Mouse (Mus musculus) intestine, embryonic 14.5 days (tissue): ENCODE results near the gene Gm10135. TPM values are rescaled to one million over a fixed set of nuclear protein-coding genes. Genes with fewer than 3 reads are reported as not detected.
"Not testable (repeated sequence)": the region's sequence is repeated elsewhere in the genome, so short reads cannot be mapped to it uniquely, and the experiment has no call there.

ENCODE experiments used
- ATAC-seq: fragments of 200-750 bp; cut with Nextera tagmentation; replicated peaks from 2 replicates; pipeline ENCODE4 v1.8.0; 2017; ENCODE audit warnings: low read depth, moderate number of reproducible peaks, moderate TSS enrichment, moderate library complexity; ENCODE audit not compliant: low FRiP score, low TSS enrichment
- DNase-seq: peaks from one replicate; pipeline ENCODE4 v3.0.0-alpha.2; 2018; ENCODE audit warnings: low spot score
- H3K27ac ChIP-seq: fragments of 300-500 bp; sonication (generic); 2 replicates; pipeline ENCODE4 v1.5.1; 2014; ENCODE audit warnings: low read depth, mild to moderate bottlenecking, control low read depth
- H3K27me3 ChIP-seq: fragments of 300-500 bp; sonication (generic); replicated peaks from 2 replicates; pipeline ENCODE4 v1.6.1; 2014; ENCODE audit warnings: low read length, control low read depth; ENCODE audit not compliant: control insufficient read depth, insufficient read depth
- H3K36me3 ChIP-seq: fragments of 300-500 bp; sonication (generic); 2 replicates; pipeline ENCODE4 v1.6.1; 2014; ENCODE audit warnings: low read length, control low read depth; ENCODE audit not compliant: control insufficient read depth, insufficient read depth
- H3K4me1 ChIP-seq: fragments of 300-500 bp; sonication (generic); replicated peaks from 2 replicates; pipeline ENCODE4 v1.6.1; 2014; ENCODE audit warnings: low read length, control low read depth, mixed read lengths; ENCODE audit not compliant: control insufficient read depth, insufficient read depth
- H3K4me2 ChIP-seq: fragments of 300-500 bp; sonication (generic); 2 replicates; pipeline ENCODE4 v1.6.1; 2014; ENCODE audit warnings: low read length
- H3K4me3 ChIP-seq: fragments of 300-500 bp; sonication (generic); 2 replicates; pipeline ENCODE4 v1.5.1; 2014; ENCODE audit warnings: low read depth, low read length, control low read depth, mixed read lengths
- H3K9ac ChIP-seq: fragments of 300-500 bp; sonication (generic); 2 replicates; pipeline ENCODE4 v1.6.1; 2014; ENCODE audit warnings: mild to moderate bottlenecking, low read length
- H3K9me3 ChIP-seq: fragments of 300-500 bp; sonication (generic); 2 replicates; pipeline ENCODE4 v1.6.1; 2016; ENCODE audit warnings: low read length, control low read depth; ENCODE audit not compliant: control insufficient read depth
- WGBS: fragments of 180-500 bp; shearing (Covaris S2); extraction: QIAGEN DNeasy Blood & Tissue Kit; methylation state at CpG from one replicate; pipeline ENCODE4 v1.1.7; 2014; 5-methylcytosine and 5-hydroxymethylcytosine counted together
- polyA plus RNA-seq: library from polyadenylated mRNA; unstranded; fragments of >200 nt; fragmentation: Nextera tagmentation; extraction: Ambion mirVana; gene quantifications from 2 replicates; pipeline ENCODE4 v1.2.1, GENCODE M21; 2014

The Gm10135 gene
- polyA plus RNA-seq, 1 experiment from 2014 or later: not detected

DNA sequence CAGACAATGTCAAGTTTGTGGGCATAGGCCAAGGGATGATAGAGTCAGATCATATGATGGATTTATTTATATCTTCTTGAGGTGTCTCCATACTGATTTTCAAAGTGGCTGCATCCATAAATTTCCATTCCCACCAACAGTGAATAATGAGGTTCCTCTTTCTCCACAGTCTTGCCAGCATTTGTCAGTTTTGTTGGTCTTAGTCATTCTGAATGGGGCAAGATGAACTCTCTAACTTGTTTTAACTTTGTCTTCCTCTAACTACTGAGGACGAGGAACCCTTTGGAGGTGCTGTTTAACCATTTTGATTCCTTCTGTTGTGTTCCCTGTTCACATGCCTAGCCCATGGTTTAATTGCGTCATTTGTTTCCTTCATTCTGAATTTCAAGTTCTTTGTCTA is 24.2 kb downstream of the Gm10135 start:
- H3K27me3 ChIP-seq: no peaks in the 10 kb centered on the region
- no peak overlapping the region for H3K4me2 ChIP-seq
- no peak overlapping the region for H3K9ac ChIP-seq
- 0 out of 2 replicates have a peak, but pooled peaks cover 4% of the 10 kb centered on the region for H3K4me1 ChIP-seq
- H3K27ac ChIP-seq: no peak overlapping the region
- ATAC-seq: no peak
- no peaks in the 10 kb centered on the region for H3K9me3 ChIP-seq
- no peak for DNase-seq
- no peak overlapping the region for H3K4me3 ChIP-seq
- H3K36me3 ChIP-seq: peaks cover 23% of the 10 kb centered on the region
- WGBS: 89% methylated on average over 2 of the region's 2 CpGs

DNA sequence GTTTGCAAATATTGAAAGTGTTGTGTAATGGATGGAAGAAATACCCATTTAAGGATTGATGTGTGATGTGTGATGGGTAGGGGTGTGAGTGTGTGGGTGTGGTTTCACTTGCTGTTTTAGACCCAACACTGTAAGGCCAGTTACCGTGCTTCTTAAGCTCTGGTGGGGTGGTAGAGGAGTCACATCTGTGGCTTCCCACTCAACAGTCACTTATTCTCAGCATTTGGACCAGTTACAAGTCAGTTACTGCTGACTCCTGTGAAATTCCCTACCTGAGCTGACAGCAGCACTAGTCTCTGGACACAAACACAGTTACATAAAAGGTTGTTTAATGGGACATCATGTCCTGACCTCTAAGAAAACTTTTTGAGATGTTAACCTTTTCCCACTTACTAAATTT is 26.4 kb downstream of the Gm10135 start:
- no peaks in the 10 kb centered on the region for H3K9me3 ChIP-seq
- H3K4me3 ChIP-seq: no peak overlapping the region
- WGBS: 87% methylated on average over 1 of the region's 1 CpGs
- H3K36me3 ChIP-seq: peaks cover 29% of the 10 kb centered on the region
- no peak overlapping the region for H3K4me2 ChIP-seq
- no peak for DNase-seq
- no peak overlapping the region for H3K9ac ChIP-seq
- H3K27me3 ChIP-seq: no peaks in the 10 kb centered on the region
- H3K27ac ChIP-seq: no peak overlapping the region
- no peak for ATAC-seq
- no peaks in the 10 kb centered on the region for H3K4me1 ChIP-seq

DNA sequence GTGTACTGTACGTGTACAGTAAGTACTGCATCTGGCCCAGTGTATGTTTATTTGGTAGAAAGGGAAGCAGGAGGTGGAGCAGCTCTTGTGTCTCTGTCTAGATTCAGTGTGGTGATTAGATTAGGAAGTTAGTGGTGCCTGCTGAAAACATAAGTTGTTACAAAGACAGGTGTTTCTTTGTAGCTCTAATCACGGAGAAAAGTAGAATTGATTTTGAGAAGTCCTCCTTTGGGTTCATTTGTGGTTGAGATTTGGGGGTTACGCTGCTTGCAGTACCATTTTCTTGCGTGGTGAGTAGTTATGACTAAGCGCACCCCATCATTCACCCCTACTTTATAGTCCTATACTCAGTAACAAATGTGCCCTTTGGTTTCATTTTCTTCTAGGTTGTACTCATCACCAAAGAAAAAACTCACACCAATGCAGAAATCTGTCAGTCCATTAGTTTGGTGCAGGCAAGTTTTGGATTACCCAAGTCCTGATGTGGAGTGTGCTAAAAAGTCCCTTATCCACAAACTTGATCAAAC is 33.5 kb downstream of the Gm10135 start:
- ATAC-seq: no peak
- Histone ChIP-seq H3K4me1 (0 out of 2 replicates have a peak, but pooled peaks cover 2% of the 10 kb centered on the region), H3K27ac (no peak overlapping the region), H3K36me3 (peaks cover 17% of the 10 kb centered on the region), H3K9ac (no peak overlapping the region), H3K9me3 (no peaks in the 10 kb centered on the region), H3K4me2 (no peak overlapping the region), H3K27me3 (no peaks in the 10 kb centered on the region), H3K4me3 (no peak overlapping the region)
- no peak for DNase-seq
- 87% methylated on average over 5 of the region's 5 CpGs for WGBS

DNA sequence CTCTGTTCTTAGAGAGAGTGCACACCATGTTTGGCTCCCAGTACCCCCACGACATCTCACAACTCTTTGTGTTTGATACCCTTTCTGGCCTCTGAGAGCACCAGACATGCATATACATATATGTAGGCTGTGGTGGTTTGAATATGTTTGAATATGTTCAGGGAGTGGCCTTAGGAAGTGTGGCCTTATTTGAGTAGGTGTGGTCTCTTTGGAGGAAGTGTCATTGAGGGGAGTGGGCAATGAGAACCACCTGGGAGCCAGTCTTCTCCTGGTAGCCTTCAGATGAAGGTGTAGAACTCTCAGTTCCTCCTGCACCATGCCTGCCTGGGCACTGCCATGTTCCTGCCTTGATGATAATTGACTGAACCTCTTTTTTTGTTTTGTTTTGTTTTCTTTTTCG is 35.2 kb downstream of the Gm10135 start:
- Histone ChIP-seq H3K36me3 (peaks cover 14% of the 10 kb centered on the region), H3K4me3 (no peak overlapping the region), H3K9ac (no peak overlapping the region), H3K27ac (no peak overlapping the region), H3K27me3 (no peaks in the 10 kb centered on the region), H3K4me1 (0 out of 2 replicates have a peak, but pooled peaks cover 2% of the 10 kb centered on the region), H3K9me3 (no peaks in the 10 kb centered on the region), H3K4me2 (no peak overlapping the region)
- no peak for DNase-seq
- 91% methylated on average over 2 of the region's 2 CpGs for WGBS
- ATAC-seq: no peak

DNA sequence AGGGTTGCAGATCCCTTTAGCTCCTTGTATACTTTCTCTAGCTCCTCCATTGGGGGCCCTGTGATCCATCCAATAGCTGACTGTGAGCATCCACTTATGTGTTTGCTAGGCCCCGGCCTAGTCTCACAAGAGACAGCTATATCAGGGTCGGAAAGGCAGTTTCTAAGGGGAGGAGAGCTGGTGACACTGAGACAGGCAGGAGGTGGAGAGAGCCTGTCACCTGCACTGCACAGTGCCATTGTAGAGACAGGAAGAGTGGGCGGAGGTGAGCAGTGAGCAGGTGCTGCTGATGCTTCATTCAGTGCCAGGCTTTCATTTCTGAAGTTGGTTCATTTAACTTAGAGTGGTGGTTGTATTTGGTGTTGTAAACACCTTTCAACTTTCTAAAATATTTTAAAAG is 36.1 kb downstream of the Gm10135 start:
- not testable (repeated sequence) for ATAC-seq, H3K9me3 ChIP-seq, H3K4me3 ChIP-seq, H3K27ac ChIP-seq, H3K4me2 ChIP-seq, H3K27me3 ChIP-seq, DNase-seq, H3K4me1 ChIP-seq, H3K9ac ChIP-seq
- H3K36me3 ChIP-seq: peaks cover 11% of the 10 kb centered on the region
- WGBS: 98% methylated on average over 3 of the region's 3 CpGs

DNA sequence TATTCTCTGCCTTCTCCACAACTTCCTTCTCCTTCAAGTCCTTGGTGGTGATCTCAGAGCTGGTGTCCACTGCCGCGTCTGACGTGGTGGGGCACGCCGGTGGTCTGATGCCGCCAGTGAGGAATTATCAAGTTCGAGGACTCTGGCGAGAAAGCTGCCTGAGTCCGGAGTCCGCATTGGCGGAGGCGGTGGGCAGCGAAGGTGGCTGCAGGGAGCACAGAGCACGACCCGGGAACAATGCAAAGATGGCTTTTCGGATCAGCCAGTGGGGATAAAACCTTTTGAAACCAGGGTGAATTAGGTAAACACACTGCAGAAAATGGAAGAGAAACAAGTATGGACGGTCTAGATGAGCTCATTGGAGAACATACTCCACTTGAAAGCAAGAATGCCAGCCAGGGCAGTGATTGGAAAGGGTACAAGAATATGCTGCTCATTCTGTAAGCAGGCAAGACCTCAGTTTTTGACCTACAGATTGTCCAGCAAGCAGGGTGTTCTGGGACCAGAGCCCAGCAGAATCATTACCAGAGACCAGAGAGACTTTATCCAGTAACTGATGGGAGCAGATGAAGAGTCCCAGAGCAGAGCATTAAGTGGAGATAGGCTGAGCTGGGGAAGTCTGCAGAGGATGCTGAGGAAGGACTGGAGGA is 41.4 kb downstream of the Gm10135 start:
- Histone ChIP-seq H3K4me1 (no peaks in the 10 kb centered on the region), H3K9ac (no peak overlapping the region), H3K4me3 (no peak overlapping the region), H3K4me2 (no peak overlapping the region), H3K9me3 (no peaks in the 10 kb centered on the region), H3K36me3 (no peaks in the 10 kb centered on the region), H3K27me3 (no peaks in the 10 kb centered on the region), H3K27ac (no peak overlapping the region)
- WGBS: 93% methylated on average over 17 of the region's 17 CpGs
- no peak for ATAC-seq
- no peak for DNase-seq

DNA sequence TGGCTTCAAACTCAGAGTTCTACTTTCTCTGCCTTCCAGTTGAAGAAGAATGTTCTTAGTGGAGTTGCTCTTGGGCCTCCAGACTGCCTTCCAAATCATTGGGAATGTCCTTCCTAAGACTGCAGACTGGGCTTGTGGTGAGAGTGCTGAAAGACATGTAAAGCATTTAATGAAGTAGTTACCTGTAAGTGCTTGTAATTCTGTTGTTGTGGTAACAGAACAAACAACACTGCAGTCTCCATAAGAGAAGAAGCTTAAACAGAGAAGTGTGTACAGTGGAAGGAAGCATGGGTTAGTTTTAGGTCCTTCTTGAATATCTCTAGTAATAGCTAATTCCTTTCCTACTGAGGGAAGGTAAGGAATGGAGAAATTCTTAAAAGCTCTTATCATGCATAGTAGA is 47.4 kb downstream of the Gm10135 start:
- Histone ChIP-seq H3K4me1 (0 out of 2 replicates have a peak, but pooled peaks cover 5% of the 10 kb centered on the region), H3K9ac (no peak overlapping the region), H3K36me3 (no peaks in the 10 kb centered on the region), H3K4me2 (no peak overlapping the region), H3K4me3 (no peak overlapping the region), H3K27ac (no peak overlapping the region), H3K27me3 (no peaks in the 10 kb centered on the region), H3K9me3 (no peaks in the 10 kb centered on the region)
- no peak for DNase-seq
- no peak for ATAC-seq

DNA sequence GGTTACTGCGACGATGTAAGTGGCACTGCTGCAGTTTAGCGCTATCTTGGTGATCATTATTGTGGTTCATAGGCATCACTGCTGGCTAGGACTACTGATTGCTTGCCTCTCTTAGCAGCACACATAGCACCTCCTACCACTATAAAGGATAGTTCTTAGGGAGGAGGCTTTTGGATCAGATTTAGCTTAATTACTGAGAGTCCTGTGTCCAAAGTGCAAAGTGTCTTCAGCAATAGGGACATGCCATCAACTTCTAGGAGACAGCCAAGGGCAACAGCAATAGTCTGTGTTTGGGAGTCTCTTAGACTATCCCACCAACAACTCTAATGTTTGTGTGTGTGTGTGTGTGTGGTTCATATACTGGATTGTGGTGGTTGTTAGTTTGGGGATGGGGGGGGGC is 51.7 kb downstream of the Gm10135 start:
- H3K9me3 ChIP-seq: no peaks in the 10 kb centered on the region
- ATAC-seq (no peak), DNase-seq (no peak)
- H3K4me1 ChIP-seq: peaks cover 9% of the 10 kb centered on the region; the same call in 1 of the 2 replicates
- no peaks in the 10 kb centered on the region for H3K36me3 ChIP-seq
- H3K27ac ChIP-seq: no peak overlapping the region
- H3K9ac ChIP-seq: no peak overlapping the region
- no peaks in the 10 kb centered on the region for H3K27me3 ChIP-seq
- H3K4me3 ChIP-seq: no peak overlapping the region
- WGBS: 88% methylated on average over 3 of the region's 3 CpGs
- no peak overlapping the region for H3K4me2 ChIP-seq

DNA sequence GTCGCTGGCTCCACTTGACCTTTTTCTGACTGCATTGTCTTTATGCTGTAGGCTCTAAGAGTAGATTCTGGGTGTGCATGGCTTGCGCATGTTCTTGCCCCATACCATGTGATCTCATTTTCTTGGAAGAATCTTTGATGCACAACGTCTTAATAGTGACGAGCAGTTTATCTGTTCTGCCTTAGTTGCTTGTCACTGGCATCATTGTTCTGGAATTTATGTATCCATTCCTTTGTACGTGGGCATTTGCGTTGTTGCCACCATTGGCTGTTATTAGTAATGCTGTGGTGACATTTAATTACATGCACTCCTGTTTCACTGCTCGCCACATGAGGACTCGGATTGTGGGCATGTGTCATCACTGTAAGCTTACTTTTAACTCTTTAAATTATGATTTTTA is 53.3 kb downstream of the Gm10135 start:
- DNase-seq (no peak), ATAC-seq (no peak)
- H3K27me3 ChIP-seq: no peaks in the 10 kb centered on the region
- peaks cover 21% of the 10 kb centered on the region for H3K4me1 ChIP-seq
- H3K4me3 ChIP-seq: no peak overlapping the region
- no peak overlapping the region for H3K9ac ChIP-seq
- no peak overlapping the region for H3K4me2 ChIP-seq
- H3K36me3 ChIP-seq: no peaks in the 10 kb centered on the region
- H3K27ac ChIP-seq: no peak overlapping the region
- WGBS: 93% methylated on average over 8 of the region's 8 CpGs
- H3K9me3 ChIP-seq: no peaks in the 10 kb centered on the region
